Mouse (Mus musculus): Measurements from ENCODE around the gene Dmrtc1a. TPM values are rescaled to one million over a fixed set of nuclear protein-coding genes. Genes with fewer than 3 reads are reported as not detected.
"Not testable (repeated sequence)": the region's sequence is repeated elsewhere in the genome, so short reads cannot be mapped to it uniquely, and the experiment has no call there.

The Dmrtc1a gene
- total RNA-seq (2021) = not detected
- 0.40 and 0.89 TPM in 2 replicates for polyA plus RNA-seq (2012; rRNA removed)
- long read RNA-seq, partial matches to known transcripts = 0 of 1 reads
- long read RNA-seq, other reads (novel, unspliced or antisense) = 1 of 1 reads

DNA sequence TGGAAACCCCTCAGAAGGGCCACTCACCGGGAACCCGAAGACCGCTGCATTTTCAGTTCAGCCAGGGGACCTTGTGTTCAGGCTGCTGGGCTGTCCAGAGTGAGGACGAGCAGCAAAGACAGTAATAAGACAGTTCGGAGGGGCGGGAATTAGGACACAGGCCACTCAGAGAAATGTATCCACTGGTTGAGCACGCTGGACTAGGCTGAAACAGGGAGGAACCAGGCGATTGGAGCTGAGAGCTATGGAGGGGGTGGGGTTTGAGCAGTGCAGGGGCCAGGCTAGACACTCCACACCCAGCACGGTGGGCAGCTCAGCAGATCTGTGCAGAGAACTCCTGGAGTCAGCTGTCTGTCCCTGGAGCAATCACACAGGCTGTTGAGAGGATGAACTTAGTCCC lies at the start of gene Dmrtc1a, which contains the start of gene 1700011M02Rik:
Gene Dmrtc1a, minus strand, starts transcription at position 101 of the 400 bp plus-strand sequence.
Gene 1700011M02Rik, plus strand, starts transcription at position 319 of the 400 bp plus-strand sequence.
- DNase-seq = not testable (repeated sequence)

DNA sequence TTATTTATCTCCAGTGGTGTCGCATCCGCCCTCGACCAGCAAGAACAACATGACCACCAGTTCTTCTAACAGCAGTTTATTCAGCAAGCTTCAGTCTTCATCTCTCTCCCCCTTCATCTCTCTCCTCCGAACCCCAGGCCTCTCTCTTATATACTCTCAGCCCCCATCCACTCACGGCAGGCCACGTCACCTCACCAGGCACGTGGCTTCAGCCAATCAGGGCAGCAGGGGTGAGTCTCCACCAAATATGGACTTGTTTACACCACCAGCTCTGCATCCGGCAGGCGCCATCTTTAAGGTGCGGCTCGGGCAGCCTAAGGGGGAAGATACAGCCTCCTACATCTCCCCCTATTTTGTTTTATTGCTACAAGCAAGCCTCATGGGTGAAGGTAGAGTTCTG lies 41.6 kb upstream of the Dmrtc1a start:
- DNase-seq = not testable (repeated sequence)

DNA sequence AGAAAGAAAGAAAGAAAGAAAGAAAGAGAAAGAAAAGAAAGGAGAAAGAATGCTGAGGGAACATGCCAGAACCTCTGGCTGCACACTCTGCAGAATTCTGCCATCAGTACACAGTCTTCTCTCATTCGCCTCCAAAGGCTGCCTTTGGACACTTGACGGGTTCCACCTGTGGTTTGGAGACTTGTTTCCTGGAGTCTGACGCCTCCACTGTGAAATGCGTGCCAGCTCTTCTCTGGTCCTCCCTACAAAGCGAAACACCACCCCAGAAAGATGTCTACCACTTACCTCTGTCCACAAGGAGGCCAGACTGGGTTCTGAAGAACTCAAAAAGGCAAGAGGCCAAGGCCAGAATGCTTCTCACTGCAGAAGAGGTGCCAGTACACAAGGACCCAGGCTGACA lies 28.3 kb upstream of the Dmrtc1a start:
- no peak for DNase-seq

DNA sequence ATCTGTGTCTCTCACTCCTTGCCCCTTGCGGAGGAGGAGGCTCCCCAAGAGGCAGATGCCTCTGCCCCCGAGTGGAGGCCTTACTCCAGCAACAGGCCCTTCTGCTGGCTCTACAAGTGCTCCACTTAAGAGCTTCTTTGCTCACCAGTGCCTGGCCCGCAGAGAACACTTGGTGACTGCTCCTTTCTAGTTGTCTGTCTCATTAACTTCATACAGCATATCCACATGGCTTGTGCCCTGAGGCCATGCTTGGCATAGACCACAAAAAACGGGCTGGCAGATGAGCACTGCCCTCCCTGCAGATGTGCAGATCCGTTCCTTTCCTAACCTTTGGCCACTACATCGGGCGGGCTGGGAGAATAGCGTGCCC lies 25.9 kb upstream of the Dmrtc1a start:
- no peak for DNase-seq

DNA sequence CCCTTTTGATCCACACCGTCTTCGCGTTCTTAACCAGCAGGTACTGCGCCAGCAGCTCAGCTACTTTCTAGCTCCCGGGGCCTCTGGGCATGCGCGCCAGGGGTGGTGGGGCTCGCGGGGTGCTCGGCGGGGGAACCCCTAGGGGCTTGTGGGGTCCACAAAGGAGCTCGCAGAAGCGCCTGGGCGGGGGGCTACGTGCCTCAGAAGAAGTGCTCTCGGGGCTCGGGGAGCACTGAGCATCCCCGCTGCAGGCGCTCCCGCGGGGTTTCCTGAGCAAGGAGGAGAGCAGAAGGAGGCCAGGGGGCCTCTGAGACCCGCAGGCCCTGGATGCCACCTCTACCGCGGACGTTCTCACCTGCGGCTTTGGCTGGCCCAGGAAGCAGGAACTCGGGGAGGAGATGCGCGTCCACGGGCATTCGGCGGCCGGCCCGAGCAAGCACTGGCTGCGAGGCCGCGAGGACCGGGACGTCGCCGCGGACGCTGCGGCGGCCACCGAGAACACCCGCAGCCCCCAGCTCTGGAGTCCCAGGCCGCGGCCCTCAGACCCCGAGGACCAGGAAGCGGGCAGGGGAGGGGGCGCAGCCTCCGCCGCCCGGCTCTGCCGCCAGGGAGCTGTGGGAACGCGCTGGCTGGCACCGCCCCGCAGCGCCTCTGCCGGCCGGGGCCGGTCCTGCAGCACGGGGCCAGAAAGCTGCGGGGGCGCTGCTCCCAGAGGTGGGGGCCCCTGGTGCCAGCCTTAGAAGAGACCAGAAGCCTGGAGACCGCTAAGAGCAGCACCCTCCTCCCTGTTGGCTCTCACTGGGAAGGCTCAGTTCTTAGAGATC lies 25.3 kb upstream of the Dmrtc1a start:
- DNase-seq = peak; percentile 49

- no peak for DNase-seq
Measured at GRCm38 (mm10) chrX:102932992-102933570, 24.6 kb upstream of the Dmrtc1a start.

- DNase-seq = not testable (repeated sequence)
Measured at GRCm38 (mm10) chrX:102928072-102928471, 19.6 kb upstream of the Dmrtc1a start, which contains the start of gene 1700018G05Rik. TSS of gene 1700018G05Rik (plus strand) at chrX:102928372.

- DNase-seq = not testable (repeated sequence)
Measured at GRCm38 (mm10) chrX:102926707-102927106, 18.2 kb upstream of the Dmrtc1a start.

GRCm38 (mm10) chrX:102914823-102915222 lies 6.3 kb upstream of the Dmrtc1a start:
- DNase-seq = not testable (repeated sequence)

GRCm38 (mm10) chrX:102867871-102868270 lies 40.6 kb downstream of the Dmrtc1a start, which contains the start of gene 1700031F05Rik:
TSS of gene 1700031F05Rik (minus strand) at chrX:102867971.
- no peak for DNase-seq

DNA sequence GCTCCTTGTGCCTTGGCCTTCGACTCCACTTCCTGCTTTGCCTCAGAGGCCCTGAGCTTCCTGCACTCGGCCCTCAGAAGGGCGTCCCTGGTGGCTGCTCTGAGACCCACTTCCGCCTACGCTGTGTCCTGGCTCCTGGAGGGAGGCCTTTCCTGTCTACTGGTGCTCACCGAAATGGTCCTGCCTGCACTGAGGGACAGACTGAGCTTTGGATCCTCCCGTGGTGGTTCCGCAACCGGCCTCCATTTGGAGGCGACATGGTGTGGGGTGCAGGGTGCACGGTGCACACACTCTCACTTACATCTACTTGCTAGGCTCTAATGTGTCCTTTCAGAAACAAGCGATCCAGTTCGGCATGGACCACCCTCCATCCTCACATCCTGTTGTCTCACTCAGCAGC lies 54.0 kb downstream of the Dmrtc1a start, which contains the start of gene Dmrtc1c2:
Gene Dmrtc1c2, minus strand, starts transcription at position 101 of the 400 bp plus-strand sequence.
- not testable (repeated sequence) for DNase-seq

Other genes with a start within 250 kb of the Dmrtc1a start
- gene Gm3880, start 221.7 kb downstream of the Dmrtc1a start, total RNA-seq (2021) = not detected
- gene Gm3880, start 221.7 kb downstream of the Dmrtc1a start, polyA plus RNA-seq (2012; rRNA removed) = not detected in 2 replicates
- gene Gm9112, start 201.1 kb downstream of the Dmrtc1a start, total RNA-seq (2021) = not detected
- gene Gm9112, start 201.1 kb downstream of the Dmrtc1a start, polyA plus RNA-seq (2012; rRNA removed) = not detected in 2 replicates
- not detected for gene Dmrtc1b, start 200.8 kb downstream of the Dmrtc1a start, total RNA-seq (2021)
- not detected in 2 replicates for gene Dmrtc1b, start 200.8 kb downstream of the Dmrtc1a start, polyA plus RNA-seq (2012; rRNA removed)
- not detected for gene Dmrtc1c1, start 105.7 kb downstream of the Dmrtc1a start, total RNA-seq (2021)
- not detected in 2 replicates for gene Dmrtc1c1, start 105.7 kb downstream of the Dmrtc1a start, polyA plus RNA-seq (2012; rRNA removed)
- gene Dmrtc1c2, start 54.1 kb downstream of the Dmrtc1a start, total RNA-seq (2021) = not detected
- gene Dmrtc1c2, start 54.1 kb downstream of the Dmrtc1a start, polyA plus RNA-seq (2012; rRNA removed) = not detected in 2 replicates
- not detected for gene 1700031F05Rik, start 40.7 kb downstream of the Dmrtc1a start, total RNA-seq (2021)
- gene 1700031F05Rik, start 40.7 kb downstream of the Dmrtc1a start, polyA plus RNA-seq (2012; rRNA removed) = not detected in 2 replicates
- gene 1700011M02Rik, start 218 bp upstream of the Dmrtc1a start, total RNA-seq (2021) = not detected
- gene 1700011M02Rik, start 218 bp upstream of the Dmrtc1a start, polyA plus RNA-seq (2012; rRNA removed) = not detected in 2 replicates
- not detected for gene 1700018G05Rik, start 19.7 kb upstream of the Dmrtc1a start, total RNA-seq (2021)
- gene 1700018G05Rik, start 19.7 kb upstream of the Dmrtc1a start, polyA plus RNA-seq (2012; rRNA removed) = not detected in 2 replicates